Mouse (Mus musculus) intestine, postnatal 0 days (tissue): ENCODE measurements around the gene 5330417H12Rik. TPM values are rescaled to one million over a fixed set of nuclear protein-coding genes. Genes with fewer than 3 reads are reported as not detected.

Experiments used
- ATAC-seq: fragments of 200-750 bp; cut with Nextera tagmentation; 2 replicates; pipeline ENCODE4 v1.8.0; 2017; ENCODE audit warnings: mild to moderate bottlenecking, moderate TSS enrichment, moderate library complexity
- H3K27ac ChIP-seq: fragments of 300-500 bp; sonication (generic); 2 replicates; pipeline ENCODE4 v1.5.1; 2014; ENCODE audit warnings: mild to moderate bottlenecking, low read depth, low read length, moderate library complexity
- H3K27me3 ChIP-seq: fragments of 300-500 bp; sonication (generic); replicated peaks from 2 replicates; pipeline ENCODE4 v1.6.1; 2014; ENCODE audit warnings: low read length, mixed read lengths; ENCODE audit not compliant: control insufficient read depth, insufficient read depth
- H3K36me3 ChIP-seq: fragments of 300-500 bp; sonication (generic); 2 replicates; pipeline ENCODE4 v1.6.1; 2014; ENCODE audit warnings: mild to moderate bottlenecking, moderate library complexity; ENCODE audit not compliant: control insufficient read depth, insufficient read depth
- H3K4me1 ChIP-seq: fragments of 300-500 bp; sonication (generic); replicated peaks from 2 replicates; pipeline ENCODE4 v1.6.1; 2014; ENCODE audit warnings: antibody characterized with exemption, low read length, mixed read lengths; ENCODE audit not compliant: control insufficient read depth, insufficient read depth
- H3K4me2 ChIP-seq: fragments of 300-500 bp; sonication (generic); replicated peaks from 2 replicates; pipeline ENCODE4 v1.6.1; 2014; ENCODE audit warnings: low read depth, mild to moderate bottlenecking, moderate library complexity
- H3K4me3 ChIP-seq: fragments of 300-500 bp; sonication (generic); 2 replicates; pipeline ENCODE4 v1.5.1; 2014; ENCODE audit warnings: low read depth, low read length
- H3K9ac ChIP-seq: fragments of 300-500 bp; sonication (generic); 2 replicates; pipeline ENCODE4 v1.6.1; 2014; ENCODE audit warnings: mild to moderate bottlenecking, low read depth, low read length
- H3K9me3 ChIP-seq: fragments of 300-500 bp; sonication (generic); 2 replicates; pipeline ENCODE4 v1.6.1; 2016; ENCODE audit warnings: mixed run types; ENCODE audit not compliant: control insufficient read depth
- CTCF ChIP-seq: sonication (generic); IDR thresholded peaks from 2 replicates; pipeline ENCODE4 v1.5.1; 2016; ENCODE audit warnings: low read depth, mild to moderate bottlenecking, control low read depth, antibody characterized with exemption, moderate library complexity
- WGBS: fragments of 180-500 bp; shearing (Covaris S2); extraction: QIAGEN DNeasy Blood & Tissue Kit; methylation state at CpG from one replicate; pipeline ENCODE4 v1.1.7; 2014; 5-methylcytosine and 5-hydroxymethylcytosine counted together
- polyA plus RNA-seq: library from polyadenylated mRNA; unstranded; fragments of >200 nt; fragmentation: Nextera tagmentation; extraction: Ambion mirVana; gene quantifications from 2 replicates; pipeline ENCODE4 v1.2.1, GENCODE M21; 2015

The 5330417H12Rik gene
- polyA plus RNA-seq, 1 experiment from 2014 or later: not detected

- no peak for TF ChIP-seq CTCF
- H3K9ac ChIP-seq: no peak overlapping the region
- no peak overlapping the region for H3K4me3 ChIP-seq
- H3K27me3 ChIP-seq: no peaks in the 10 kb centered on the region
- WGBS: 96% methylated on average over 4 of the region's 4 CpGs
- H3K9me3 ChIP-seq: no peaks in the 10 kb centered on the region
- no peaks in the 10 kb centered on the region for H3K4me1 ChIP-seq
- H3K27ac ChIP-seq: no peak overlapping the region
- no peak for ATAC-seq
- H3K36me3 ChIP-seq: no peaks in the 10 kb centered on the region
- no peak overlapping the region for H3K4me2 ChIP-seq
These were observed 8.2 kb upstream of the 5330417H12Rik start for GRCm38 (mm10) chr7:107633201-107633600.

GRCm38 (mm10) chr7:107628383-107628782, 3.4 kb upstream of the 5330417H12Rik start:
- Histone ChIP-seq H3K4me1 (no peaks in the 10 kb centered on the region), H3K4me2 (no peak overlapping the region), H3K9me3 (no peaks in the 10 kb centered on the region), H3K27ac (no peak overlapping the region), H3K4me3 (no peak overlapping the region), H3K9ac (no peak overlapping the region), H3K27me3 (no peaks in the 10 kb centered on the region), H3K36me3 (no peaks in the 10 kb centered on the region)
- no peak for TF ChIP-seq CTCF
- ATAC-seq: no peak

GRCm38 (mm10) chr7:107625781-107626180, 820 bp upstream of the 5330417H12Rik start:
- H3K9me3 ChIP-seq: no peaks in the 10 kb centered on the region
- H3K27me3 ChIP-seq: no peaks in the 10 kb centered on the region
- H3K36me3 ChIP-seq: no peaks in the 10 kb centered on the region
- no peak overlapping the region for H3K27ac ChIP-seq
- H3K4me1 ChIP-seq: no peaks in the 10 kb centered on the region
- 42% methylated on average over 6 of the region's 6 CpGs for WGBS
- no peak overlapping the region for H3K9ac ChIP-seq
- no peak overlapping the region for H3K4me2 ChIP-seq
- H3K4me3 ChIP-seq: no peak overlapping the region
- TF ChIP-seq CTCF: no peak
- ATAC-seq: no peak

GRCm38 (mm10) chr7:107624432-107624831, 529 bp downstream of the 5330417H12Rik start:
- Histone ChIP-seq H3K27ac (no peak overlapping the region), H3K9me3 (no peaks in the 10 kb centered on the region), H3K27me3 (no peaks in the 10 kb centered on the region), H3K4me3 (no peak overlapping the region), H3K36me3 (no peaks in the 10 kb centered on the region), H3K4me1 (no peaks in the 10 kb centered on the region), H3K4me2 (no peak overlapping the region), H3K9ac (no peak overlapping the region)
- ATAC-seq: no peak
- TF ChIP-seq CTCF: no peak
- WGBS: 51% methylated on average over 3 of the region's 3 CpGs

GRCm38 (mm10) chr7:107620137-107620536, 4.8 kb downstream of the 5330417H12Rik start:
- no peaks in the 10 kb centered on the region for H3K4me1 ChIP-seq
- H3K4me3 ChIP-seq: no peak overlapping the region
- 79% methylated on average over 3 of the region's 3 CpGs for WGBS
- no peaks in the 10 kb centered on the region for H3K9me3 ChIP-seq
- no peak overlapping the region for H3K9ac ChIP-seq
- ATAC-seq: no peak
- H3K4me2 ChIP-seq: no peak overlapping the region
- no peaks in the 10 kb centered on the region for H3K27me3 ChIP-seq
- H3K36me3 ChIP-seq: no peaks in the 10 kb centered on the region
- TF ChIP-seq CTCF: no peak
- no peak overlapping the region for H3K27ac ChIP-seq

GRCm38 (mm10) chr7:107619225-107619624, 5.7 kb downstream of the 5330417H12Rik start:
- no peaks in the 10 kb centered on the region for H3K9me3 ChIP-seq
- H3K4me2 ChIP-seq: no peak overlapping the region
- ATAC-seq: no peak
- no peak for TF ChIP-seq CTCF
- no peak overlapping the region for H3K27ac ChIP-seq
- no peaks in the 10 kb centered on the region for H3K27me3 ChIP-seq
- no peak overlapping the region for H3K4me3 ChIP-seq
- no peaks in the 10 kb centered on the region for H3K36me3 ChIP-seq
- WGBS: 62% methylated on average over 4 of the region's 4 CpGs
- no peaks in the 10 kb centered on the region for H3K4me1 ChIP-seq
- H3K9ac ChIP-seq: no peak overlapping the region
